Mouse (Mus musculus) MN1 (cell line): ENCODE data around the gene Tnfrsf26.

Source experiments
- DNase-seq: peaks from one replicate; pipeline ENCODE4 v3.0.0-alpha.2; 2016; ENCODE audit warnings: low spot score

Gene Tnfrsf26

GRCm38 (mm10) chr7:143599428-143600230 lies 28.9 kb downstream of the Tnfrsf26 start, which contains the start of gene Cars:
Cars (minus strand) TSS chr7:143600090.
- DNase-seq, result peak; percentile 95

GRCm38 (mm10) chr7:143594865-143595264 lies 33.7 kb downstream of the Tnfrsf26 start:
- peak; percentile 97 for DNase-seq

GRCm38 (mm10) chr7:143592255-143592654 lies 36.3 kb downstream of the Tnfrsf26 start:
- DNase-seq, result no peak

GRCm38 (mm10) chr7:143588006-143588405 lies 40.5 kb downstream of the Tnfrsf26 start:
- DNase-seq, result no peak

GRCm38 (mm10) chr7:143587586-143587985 lies 40.9 kb downstream of the Tnfrsf26 start:
- DNase-seq, result no peak

GRCm38 (mm10) chr7:143583956-143584355 lies 44.6 kb downstream of the Tnfrsf26 start:
- peak; percentile 69 for DNase-seq

GRCm38 (mm10) chr7:143583025-143583424 lies 45.5 kb downstream of the Tnfrsf26 start:
- no peak for DNase-seq

GRCm38 (mm10) chr7:143575751-143576150 lies 52.8 kb downstream of the Tnfrsf26 start:
- DNase-seq, result no peak

- no peak for DNase-seq
These were observed 62.9 kb downstream of the Tnfrsf26 start for GRCm38 (mm10) chr7:143565648-143566039.

GRCm38 (mm10) chr7:143565015-143565647 lies 63.4 kb downstream of the Tnfrsf26 start:
- DNase-seq, result no peak

GRCm38 (mm10) chr7:143563787-143564186 lies 64.7 kb downstream of the Tnfrsf26 start:
- no peak for DNase-seq
